Mouse (Mus musculus) ES-E14 (cell line): ENCODE results near the gene Wfdc2. TPM values are rescaled to one million over a fixed set of nuclear protein-coding genes. Genes with fewer than 3 reads are reported as not detected.
A peak's percentile ranks its signal among the peaks of the same experiment; 100 is the strongest.

Source experiments
- DNase-seq: peaks from one replicate; pipeline ENCODE4 v3.0.0-alpha.2; 2013; ENCODE audit warnings: low read depth, low spot score
- H3K27ac ChIP-seq: 2 replicates; pipeline ENCODE4 v1.5.1; 2012; ENCODE audit warnings: low read depth, mild to moderate bottlenecking, low read length, moderate library complexity, mixed read lengths; ENCODE audit not compliant: poor library complexity, insufficient read depth, severe bottlenecking
- H3K36me3 ChIP-seq: 2 replicates; pipeline ENCODE4 v1.6.1; 2012; ENCODE audit warnings: mild to moderate bottlenecking, low read length, moderate library complexity, mixed read lengths; ENCODE audit not compliant: control insufficient read depth, poor library complexity, insufficient read depth, severe bottlenecking
- H3K4me1 ChIP-seq, 2 experiments: fragments of 150-350 bp in 1 of 2; sonication (generic) in 1 of 2; 2 replicates each; pipeline ENCODE4 v1.6.1; 2012; ENCODE audit warnings: low read length in 2 of 2, mild to moderate bottlenecking in 1 of 2, mixed read lengths in 1 of 2; ENCODE audit not compliant: control insufficient read depth in 2 of 2, insufficient read depth in 2 of 2, poor library complexity in 1 of 2
- H3K4me3 ChIP-seq, 2 experiments: fragments of 150-350 bp in 1 of 2; sonication (generic) in 1 of 2; 2 replicates each; pipeline ENCODE4 v1.5.1; 2012; ENCODE audit warnings: low read length in 2 of 2, low read depth in 1 of 2, mild to moderate bottlenecking in 1 of 2, mixed read lengths in 1 of 2; ENCODE audit not compliant: insufficient read depth in 1 of 2, poor library complexity in 1 of 2, severe bottlenecking in 1 of 2
- H3K9ac ChIP-seq: 2 replicates; pipeline ENCODE4 v1.6.1; 2012; ENCODE audit warnings: low read depth, mild to moderate bottlenecking, low read length, mixed read lengths; ENCODE audit not compliant: poor library complexity, insufficient read depth, severe bottlenecking
- H3K9me3 ChIP-seq: fragments of 150-350 bp; sonication (generic); 2 replicates; pipeline ENCODE4 v1.6.1; 2012; ENCODE audit warnings: low read depth, mild to moderate bottlenecking, low read length; ENCODE audit not compliant: control insufficient read depth, insufficient read depth
- CHD2 ChIP-seq: IDR thresholded peaks from 2 replicates; pipeline ENCODE4 v1.6.1; 2014; ENCODE audit warnings: mild to moderate bottlenecking, low read depth, low read length, inconsistent platforms
- HCFC1 ChIP-seq: IDR thresholded peaks from 2 replicates; pipeline ENCODE4 v1.6.1; 2012; ENCODE audit warnings: low read length, inconsistent platforms, borderline replicate concordance; ENCODE audit not compliant: insufficient read depth
- MAFK ChIP-seq: IDR thresholded peaks from 2 replicates; pipeline ENCODE4 v1.6.1; 2014; ENCODE audit warnings: mild to moderate bottlenecking, low read depth, low read length, inconsistent platforms; ENCODE audit not compliant: insufficient read depth
- ZC3H11A ChIP-seq: IDR thresholded peaks from 2 replicates; pipeline ENCODE4 v1.6.1; 2012; ENCODE audit warnings: low read depth, mild to moderate bottlenecking, inconsistent platforms, low read length, borderline replicate concordance
- ZNF384 ChIP-seq: IDR thresholded peaks from 2 replicates; pipeline ENCODE4 v1.6.1; 2012; ENCODE audit warnings: low read depth, low read length, inconsistent platforms
- in situ Hi-C, 2 experiments: fragments of 600-800 bp; cut with MboI; formaldehyde crosslinking; loops; one replicate each; pipeline ENCODE4 v1.15.1; 2025; ENCODE audit warnings: low sequenced_read_pairs in 2 of 2, inconsistent platforms in 1 of 2; ENCODE audit not compliant: unreplicated experiment in 2 of 2
- total RNA-seq: library from RNA; depleted of rRNA; stranded (reverse); fragments of 300-350 nt; gene quantifications from 2 replicates; pipeline ENCODE4 v1.2.3, GENCODE M21; 2012

The Wfdc2 gene
- total RNA-seq, 1 experiment, result 41.5 TPM

- no peak overlapping the region for H3K9ac ChIP-seq
- no peaks in the 10 kb centered on the region for H3K36me3 ChIP-seq
- no peak overlapping the region for H3K4me3 ChIP-seq
- no peak for DNase-seq
- H3K27ac ChIP-seq, result no peak overlapping the region
- TF ChIP-seq MAFK (no peak), CHD2 (no peak), ZC3H11A (no peak), HCFC1 (no peak), ZNF384 (no peak)
- H3K9me3 ChIP-seq, result no peaks in the 10 kb centered on the region
- in situ Hi-C loops, result no loop called here
- H3K4me1 ChIP-seq, result peaks cover 0 to 8% of the 10 kb centered on the region in 2 experiments; a peak in 1 of 4 replicates
Observed at GRCm38 (mm10) chr2:164550895-164551269, 11.3 kb upstream of the Wfdc2 start.

GRCm38 (mm10) chr2:164551502-164551901 lies 10.7 kb upstream of the Wfdc2 start:
- H3K9me3 ChIP-seq, result no peaks in the 10 kb centered on the region
- no peaks in the 10 kb centered on the region for H3K36me3 ChIP-seq
- no peak overlapping the region for H3K4me3 ChIP-seq
- no peak overlapping the region for H3K9ac ChIP-seq
- H3K4me1 ChIP-seq, result peaks cover 0 to 8% of the 10 kb centered on the region in 2 experiments; a peak in 1 of 4 replicates
- no peak for DNase-seq
- in situ Hi-C loops, result no loop called here
- H3K27ac ChIP-seq, result no peak overlapping the region
- TF ChIP-seq MAFK (no peak), ZC3H11A (no peak), ZNF384 (no peak)

DNA sequence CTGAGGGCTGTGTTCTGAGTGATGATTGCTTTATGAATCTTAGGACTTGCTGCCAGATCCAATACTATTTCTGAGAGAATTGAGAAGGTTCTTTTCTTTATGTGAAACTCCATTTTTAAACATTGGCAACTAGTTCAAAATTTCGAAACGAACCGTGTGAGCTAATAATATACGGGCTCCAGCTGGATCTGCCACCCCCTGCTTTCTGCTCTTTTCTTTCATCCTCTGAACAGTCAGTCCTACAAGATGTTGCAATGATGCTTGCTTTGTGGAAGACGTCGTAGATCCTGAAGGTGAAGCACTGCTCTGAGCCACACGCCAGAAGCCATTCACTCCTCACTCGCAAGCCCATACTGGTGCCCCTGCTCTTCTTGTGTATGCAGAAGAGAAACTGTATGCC lies 3.8 kb upstream of the Wfdc2 start:
- H3K4me1 ChIP-seq, result peaks cover 4 to 5% of the 10 kb centered on the region in 2 experiments; a peak in 1 of 4 replicates
- no peaks in the 10 kb centered on the region for H3K36me3 ChIP-seq
- in situ Hi-C loops, result no loop called here
- TF ChIP-seq MAFK, result no peak
- TF ChIP-seq ZNF384, result no peak
- TF ChIP-seq ZC3H11A, result no peak
- no peak for TF ChIP-seq HCFC1
- TF ChIP-seq CHD2, result no peak
- no peak overlapping the region; a peak in 1 of 4 replicates for H3K4me3 ChIP-seq
- no peak overlapping the region for H3K27ac ChIP-seq
- no peak overlapping the region for H3K9ac ChIP-seq
- no peak for DNase-seq
- H3K9me3 ChIP-seq, result no peaks in the 10 kb centered on the region

GRCm38 (mm10) chr2:164558991-164559645 lies 3.1 kb upstream of the Wfdc2 start:
- no peak overlapping the region for H3K9ac ChIP-seq
- DNase-seq, result peak; percentile 35

More at GRCm38 (mm10) chr2:164558991-164559645, 3.1 kb upstream of the Wfdc2 start:
- Histone ChIP-seq H3K4me1 (peaks cover 4 to 6% of the 10 kb centered on the region in 2 experiments; a peak in 1 of 4 replicates), H3K9me3 (no peaks in the 10 kb centered on the region), H3K4me3 (peak overlapping the region in 1 of 2 experiments; percentile 37; a peak in 1 of 4 replicates), H3K27ac (peak overlapping the region; percentile 34; the same call in 1 of the 2 replicates), H3K36me3 (no peaks in the 10 kb centered on the region)
- TF ChIP-seq ZC3H11A (no peak), ZNF384 (no peak), CHD2 (no peak), MAFK (no peak), HCFC1 (no peak)
- in situ Hi-C loops, result no loop called here
